Mouse (Mus musculus) lung, embryonic 16.5 days (tissue): ENCODE measurements around the gene Ankrd9. TPM values are rescaled to one million over a fixed set of nuclear protein-coding genes. Genes with fewer than 3 reads are reported as not detected.

Source experiments
- ATAC-seq: fragments of 200-750 bp; cut with Nextera tagmentation; 2 replicates; pipeline ENCODE4 v1.8.0; 2017; ENCODE audit warnings: low read depth, mild to moderate bottlenecking, moderate library complexity
- H3K27ac ChIP-seq: fragments of 300-500 bp; sonication (generic); 2 replicates; pipeline ENCODE4 v1.5.1; 2014; ENCODE audit warnings: mild to moderate bottlenecking, control low read depth, low read length
- H3K27me3 ChIP-seq: fragments of 300-500 bp; sonication (generic); 2 replicates; pipeline ENCODE4 v1.6.1; 2014; ENCODE audit warnings: low read depth, low read length, mixed read lengths; ENCODE audit not compliant: control insufficient read depth, insufficient read depth
- H3K36me3 ChIP-seq: fragments of 300-500 bp; sonication (generic); 2 replicates; pipeline ENCODE4 v1.6.1; 2014; ENCODE audit warnings: low read length; ENCODE audit not compliant: control insufficient read depth, insufficient read depth
- H3K4me1 ChIP-seq: fragments of 300-500 bp; sonication (generic); replicated peaks from 2 replicates; pipeline ENCODE4 v1.6.1; 2014; ENCODE audit warnings: low read length, mixed read lengths; ENCODE audit not compliant: control insufficient read depth, insufficient read depth
- H3K4me2 ChIP-seq: fragments of 300-500 bp; sonication (generic); 2 replicates; pipeline ENCODE4 v1.6.1; 2014; ENCODE audit warnings: low read depth, low read length, control low read depth
- H3K4me3 ChIP-seq: fragments of 300-500 bp; sonication (generic); 2 replicates; pipeline ENCODE4 v1.5.1; 2014; ENCODE audit warnings: mild to moderate bottlenecking, low read length, control low read depth
- H3K9ac ChIP-seq: fragments of 300-500 bp; sonication (generic); 2 replicates; pipeline ENCODE4 v1.6.1; 2014; ENCODE audit warnings: low read length, control low read depth
- H3K9me3 ChIP-seq: fragments of 300-500 bp; sonication (generic); 2 replicates; pipeline ENCODE4 v1.6.1; 2016; ENCODE audit warnings: low read length; ENCODE audit not compliant: control insufficient read depth
- WGBS: fragments of 180-500 bp; shearing (Covaris S2); extraction: QIAGEN DNeasy Blood & Tissue Kit; methylation state at CpG from one replicate; pipeline ENCODE4 v1.1.7; 2014; 5-methylcytosine and 5-hydroxymethylcytosine counted together
- polyA plus RNA-seq: library from polyadenylated mRNA; unstranded; fragments of >200 nt; fragmentation: Nextera tagmentation; extraction: Ambion mirVana; gene quantifications from 2 replicates; pipeline ENCODE4 v1.2.1, GENCODE M21; 2015

The Ankrd9 gene
- polyA plus RNA-seq, 1 experiment from 2014 or later = 11.8 TPM

DNA sequence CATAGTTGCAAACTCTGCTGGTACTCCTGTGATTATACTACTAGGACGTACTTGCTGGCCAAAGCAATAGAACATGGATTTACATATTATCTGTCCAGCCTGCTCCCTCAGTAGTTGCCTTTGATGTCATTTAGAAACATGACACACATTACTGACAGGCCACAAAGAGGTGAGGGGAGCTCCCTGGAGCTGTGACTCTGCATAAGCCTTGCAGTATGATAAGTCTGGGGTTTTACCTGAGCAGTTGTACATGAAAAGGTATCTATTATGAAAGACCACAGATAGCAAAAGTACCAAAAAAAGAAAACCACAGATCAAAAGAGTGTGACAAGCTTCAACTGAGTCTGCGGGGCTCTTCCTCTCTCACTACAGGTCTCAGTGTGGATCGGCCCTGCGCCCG, 39.5 kb downstream of the Ankrd9 start:
- Histone ChIP-seq H3K4me2 (no peak overlapping the region), H3K36me3 (peaks cover 7% of the 10 kb centered on the region; the same call in 1 of the 2 replicates), H3K27me3 (no peaks in the 10 kb centered on the region), H3K27ac (no peak overlapping the region), H3K4me3 (no peak overlapping the region), H3K4me1 (no peaks in the 10 kb centered on the region), H3K9me3 (no peaks in the 10 kb centered on the region), H3K9ac (no peak overlapping the region)
- ATAC-seq = no peak
- 96% methylated on average over 5 of the region's 5 CpGs for WGBS

- no peaks in the 10 kb centered on the region for H3K9me3 ChIP-seq
- no peak overlapping the region for H3K4me3 ChIP-seq
- no peaks in the 10 kb centered on the region for H3K27me3 ChIP-seq
- no peak for ATAC-seq
- H3K9ac ChIP-seq = no peak overlapping the region
- H3K27ac ChIP-seq = no peak overlapping the region
- H3K4me1 ChIP-seq = no peaks in the 10 kb centered on the region
- WGBS = 84% methylated on average over 5 of the region's 5 CpGs
- H3K4me2 ChIP-seq = no peak overlapping the region
- peaks cover 10% of the 10 kb centered on the region for H3K36me3 ChIP-seq
Observed at GRCm38 (mm10) chr12:110937496-110937895, 41.3 kb downstream of the Ankrd9 start.

- no peak overlapping the region for H3K27ac ChIP-seq
- 55% methylated on average over 9 of the region's 9 CpGs for WGBS
- H3K36me3 ChIP-seq = peaks cover 8% of the 10 kb centered on the region
- H3K4me1 ChIP-seq = no peaks in the 10 kb centered on the region
- no peak overlapping the region for H3K4me3 ChIP-seq
- ATAC-seq = peak; percentile 93
- no peak overlapping the region for H3K4me2 ChIP-seq
- H3K9ac ChIP-seq = no peak overlapping the region
- no peaks in the 10 kb centered on the region for H3K27me3 ChIP-seq
- no peaks in the 10 kb centered on the region for H3K9me3 ChIP-seq
Observed at GRCm38 (mm10) chr12:110935983-110936620, 42.7 kb downstream of the Ankrd9 start.

DNA sequence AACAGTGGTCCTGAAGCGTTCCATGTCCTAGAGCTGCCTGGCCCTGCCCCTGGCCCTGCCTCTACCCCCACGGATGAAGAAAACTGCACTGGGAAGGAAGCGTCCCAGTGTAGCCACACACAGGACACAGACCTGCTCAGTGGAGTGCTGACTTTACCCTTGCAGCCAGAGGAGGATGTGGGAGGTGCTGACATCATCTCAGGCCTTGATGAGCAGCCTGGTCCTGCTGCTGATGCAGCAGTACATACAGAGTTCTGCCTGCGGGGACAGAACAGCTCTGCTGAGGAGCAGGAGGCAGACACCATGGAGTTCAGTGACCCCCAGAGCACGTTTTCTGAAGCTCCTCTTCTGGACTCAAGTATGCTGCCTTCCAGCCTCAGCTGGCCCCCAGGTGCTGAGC, 46.0 kb downstream of the Ankrd9 start:
- Histone ChIP-seq H3K4me2 (no peak overlapping the region), H3K27me3 (no peaks in the 10 kb centered on the region), H3K9ac (no peak overlapping the region), H3K4me3 (no peak overlapping the region), H3K27ac (no peak overlapping the region), H3K4me1 (no peaks in the 10 kb centered on the region), H3K36me3 (peaks cover 6% of the 10 kb centered on the region), H3K9me3 (no peaks in the 10 kb centered on the region)
- no peak for ATAC-seq
- 65% methylated on average over 5 of the region's 5 CpGs for WGBS

Other genes with a start within 250 kb of the Ankrd9 start
- gene Wdr20, start 241.1 kb downstream of the Ankrd9 start, polyA plus RNA-seq = 22.8 and 25.3 TPM in 2 replicates
- 7.9 and 9.8 TPM in 2 replicates for gene Mok, start 138.1 kb downstream of the Ankrd9 start, polyA plus RNA-seq
- 5.8 and 5.9 TPM in 2 replicates for gene Zfp839, start 128.8 kb downstream of the Ankrd9 start, polyA plus RNA-seq
- 72.2 and 75.3 TPM in 2 replicates for gene Cinp, start 89.9 kb downstream of the Ankrd9 start, polyA plus RNA-seq
- gene Tecpr2, start 89.8 kb downstream of the Ankrd9 start, polyA plus RNA-seq = 3.7 and 3.9 TPM in 2 replicates
- gene Rcor1, start 60.3 kb upstream of the Ankrd9 start, polyA plus RNA-seq = 8.8 and 10.4 TPM in 2 replicates
- gene Traf3, start 187.3 kb upstream of the Ankrd9 start, polyA plus RNA-seq = 5.8 and 7.7 TPM in 2 replicates
- not detected in 2 replicates for gene 4930595D18Rik, start 205.5 kb upstream of the Ankrd9 start, polyA plus RNA-seq